Mouse (Mus musculus): ENCODE results near the gene Nrbf2. TPM values are rescaled to one million over a fixed set of nuclear protein-coding genes. Genes with fewer than 3 reads are reported as not detected.
A peak's percentile ranks its signal among the peaks of the same experiment; 100 is the strongest.

Nrbf2 gene
- polyA plus RNA-seq, 1 experiment: 19.3 TPM

DNA sequence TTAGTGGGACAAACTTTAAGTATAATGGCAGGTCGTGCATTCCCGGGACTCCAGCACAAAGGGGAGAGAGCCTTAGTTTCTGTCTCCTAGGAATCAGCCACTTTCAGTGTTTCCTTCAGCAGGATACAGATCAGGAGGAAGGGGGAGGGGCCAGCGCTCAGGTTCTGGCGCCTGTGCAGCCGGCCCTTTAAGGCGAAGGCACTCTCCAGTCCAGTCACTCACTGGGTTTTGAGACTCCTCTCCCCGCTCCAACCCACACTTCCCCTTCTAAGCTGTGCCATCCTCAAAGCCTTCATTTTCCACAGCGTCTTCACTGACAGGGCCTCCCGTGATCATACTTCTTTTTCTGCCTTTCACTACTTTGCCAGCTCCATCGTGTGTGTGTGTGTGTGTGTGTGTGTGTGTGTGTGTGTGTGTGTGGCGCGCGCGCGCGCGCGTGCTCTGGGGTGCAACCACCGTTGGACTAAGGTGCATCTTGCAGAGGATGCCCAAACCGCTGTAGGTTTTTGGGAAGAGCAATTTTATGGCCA, 32.9 kb upstream of the Nrbf2 start:
- WGBS: 7% methylated on average over 20 of the region's 20 CpGs
- H3K4me3 ChIP-seq (replicated peaks; ENCODE audit: control insufficient read depth, low read depth, low read length): no peak overlapping the region
- TF ChIP-seq POLR2A (IDR thresholded peaks at IDR 0.05; ENCODE audit: borderline replicate concordance, control insufficient read depth, low read depth, low read length) (no peak), CTCF (IDR thresholded peaks at IDR 0.05; ENCODE audit: control insufficient read depth, insufficient read depth, low read length) (no peak)

GRCm38 (mm10) chr10:67314811-67315435, 29.8 kb upstream of the Nrbf2 start:
- Histone ChIP-seq H3K4me3 (replicated peaks; ENCODE audit: control insufficient read depth, low read depth, low read length) (no peak overlapping the region), H3K4me1 (ENCODE audit: control insufficient read depth, insufficient read depth, low read length) (peaks cover 2% of the 10 kb centered on the region), H3K27ac (ENCODE audit: control insufficient read depth, insufficient read depth, low read depth, low read length, poor library complexity) (no peak overlapping the region)
- WGBS: 18% methylated on average over 12 of the region's 12 CpGs
- TF ChIP-seq CTCF (IDR thresholded peaks at IDR 0.05; ENCODE audit: control insufficient read depth, insufficient read depth, low read length): peak; percentile 88
- TF ChIP-seq POLR2A (IDR thresholded peaks at IDR 0.05; ENCODE audit: borderline replicate concordance, control insufficient read depth, low read depth, low read length): no peak

More for the DNA sequence above, 32.9 kb upstream of the Nrbf2 start:
- Histone ChIP-seq H3K27ac (ENCODE audit: control insufficient read depth, insufficient read depth, low read depth, low read length, poor library complexity) (no peak overlapping the region), H3K4me1 (ENCODE audit: control insufficient read depth, insufficient read depth, low read length) (no peaks in the 10 kb centered on the region)

DNA sequence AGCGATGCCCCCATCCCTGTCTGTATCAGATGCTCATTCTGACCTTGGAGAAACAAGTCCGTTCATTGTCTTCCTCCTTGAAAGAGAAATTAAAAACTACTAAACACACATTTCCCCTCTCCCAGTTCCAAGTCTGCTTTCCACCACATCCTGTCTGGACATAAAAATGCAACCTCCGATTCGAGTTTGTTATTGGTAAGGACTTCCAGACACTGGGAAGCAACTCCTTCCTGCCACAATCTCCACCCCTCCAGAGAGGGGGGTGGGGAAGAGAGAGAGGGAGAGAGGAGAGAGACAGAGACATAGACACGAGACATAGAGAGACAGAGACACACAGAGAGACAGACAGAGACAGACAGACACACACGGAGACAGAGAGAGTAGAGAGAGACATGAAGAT, 27.4 kb upstream of the Nrbf2 start:
- Histone ChIP-seq H3K4me3 (replicated peaks; ENCODE audit: control insufficient read depth, low read depth, low read length) (no peak overlapping the region), H3K27ac (ENCODE audit: control insufficient read depth, insufficient read depth, low read depth, low read length, poor library complexity) (no peak overlapping the region), H3K4me1 (ENCODE audit: control insufficient read depth, insufficient read depth, low read length) (peaks cover 2% of the 10 kb centered on the region)
- 49% methylated on average over 6 of the region's 6 CpGs for WGBS
- TF ChIP-seq CTCF (IDR thresholded peaks at IDR 0.05; ENCODE audit: control insufficient read depth, insufficient read depth, low read length) (no peak), POLR2A (IDR thresholded peaks at IDR 0.05; ENCODE audit: borderline replicate concordance, control insufficient read depth, low read depth, low read length) (no peak)

DNA sequence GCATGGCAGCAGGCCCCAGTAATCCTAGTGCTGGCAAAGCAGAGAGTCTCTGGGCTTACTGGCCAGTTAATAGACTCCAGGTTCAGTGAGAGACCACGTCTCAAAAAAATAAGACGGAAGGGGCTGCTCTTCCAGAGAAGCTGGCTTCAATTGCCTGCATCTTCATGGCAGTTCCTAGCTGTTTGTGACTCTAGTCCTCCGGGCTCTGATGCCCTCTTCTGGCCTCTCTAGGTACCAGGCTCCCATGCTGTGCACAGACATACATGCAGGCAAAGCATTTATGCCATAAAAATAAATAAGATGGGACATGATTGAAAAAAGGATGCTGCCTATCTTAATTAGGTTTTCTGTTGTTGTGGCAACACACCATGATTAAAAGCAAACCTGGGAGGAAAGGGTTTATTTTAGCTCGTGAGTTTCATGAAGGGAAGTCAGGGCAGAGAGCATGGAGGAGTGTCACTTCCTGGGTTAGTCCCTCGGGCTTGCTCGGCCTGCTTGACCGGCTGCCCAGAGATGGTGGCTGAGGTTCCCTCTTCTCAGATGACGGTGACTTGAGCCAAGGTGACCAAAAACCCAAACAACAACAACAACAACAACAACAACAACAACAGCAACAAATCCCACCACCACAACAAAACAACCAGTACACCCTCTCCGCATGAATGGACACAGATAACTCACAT, 26.3 kb upstream of the Nrbf2 start:
- Histone ChIP-seq H3K27ac (ENCODE audit: control insufficient read depth, insufficient read depth, low read depth, low read length, poor library complexity) (no peak overlapping the region), H3K4me1 (ENCODE audit: control insufficient read depth, insufficient read depth, low read length) (peaks cover 2% of the 10 kb centered on the region), H3K4me3 (replicated peaks; ENCODE audit: control insufficient read depth, low read depth, low read length) (no peak overlapping the region)
- WGBS: 14% methylated on average over 9 of the region's 9 CpGs
- TF ChIP-seq CTCF (IDR thresholded peaks at IDR 0.05; ENCODE audit: control insufficient read depth, insufficient read depth, low read length) (peak; percentile 79), POLR2A (IDR thresholded peaks at IDR 0.05; ENCODE audit: borderline replicate concordance, control insufficient read depth, low read depth, low read length) (no peak)

GRCm38 (mm10) chr10:67309483-67310138, 24.5 kb upstream of the Nrbf2 start:
- H3K4me1 ChIP-seq (ENCODE audit: control insufficient read depth, insufficient read depth, low read length): peaks cover 2% of the 10 kb centered on the region
- H3K4me3 ChIP-seq (replicated peaks; ENCODE audit: control insufficient read depth, low read depth, low read length): no peak overlapping the region
- no peak for TF ChIP-seq POLR2A (IDR thresholded peaks at IDR 0.05; ENCODE audit: borderline replicate concordance, control insufficient read depth, low read depth, low read length)
- TF ChIP-seq CTCF (IDR thresholded peaks at IDR 0.05; ENCODE audit: control insufficient read depth, insufficient read depth, low read length): no peak
- H3K27ac ChIP-seq (ENCODE audit: control insufficient read depth, insufficient read depth, low read depth, low read length, poor library complexity): no peak overlapping the region
- WGBS: 73% methylated on average over 7 of the region's 7 CpGs

DNA sequence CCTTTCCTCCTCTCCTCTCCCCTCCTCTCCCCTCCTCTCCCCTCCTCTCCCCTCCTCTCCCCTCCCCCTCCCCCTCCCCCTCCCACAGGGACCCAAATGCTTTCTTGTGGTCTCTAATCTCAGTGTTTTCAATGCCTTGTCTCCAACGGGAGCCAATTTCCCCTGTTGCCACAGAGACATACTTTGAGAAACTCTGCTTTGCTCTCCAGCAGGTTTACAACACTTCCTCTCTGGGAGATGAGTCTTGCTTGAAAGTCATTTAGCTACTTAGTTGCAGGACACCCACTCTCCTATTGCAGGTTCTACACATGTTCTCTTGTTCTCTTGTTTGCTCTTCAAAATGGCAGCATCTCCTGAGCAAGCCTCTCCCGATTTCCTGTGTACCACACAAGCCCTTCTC, 17.2 kb upstream of the Nrbf2 start:
- Histone ChIP-seq H3K4me1 (ENCODE audit: control insufficient read depth, insufficient read depth, low read length) (no peaks in the 10 kb centered on the region; the same call in 1 of the 2 replicates), H3K27ac (ENCODE audit: control insufficient read depth, insufficient read depth, low read depth, low read length, poor library complexity) (no peak overlapping the region), H3K4me3 (replicated peaks; ENCODE audit: control insufficient read depth, low read depth, low read length) (no peak overlapping the region)
- WGBS: 35% methylated on average over 2 of the region's 2 CpGs
- TF ChIP-seq CTCF (IDR thresholded peaks at IDR 0.05; ENCODE audit: control insufficient read depth, insufficient read depth, low read length) (no peak), POLR2A (IDR thresholded peaks at IDR 0.05; ENCODE audit: borderline replicate concordance, control insufficient read depth, low read depth, low read length) (no peak)

GRCm38 (mm10) chr10:67301046-67301445, 15.9 kb upstream of the Nrbf2 start:
- 64% methylated on average over 6 of the region's 6 CpGs for WGBS
- Histone ChIP-seq H3K4me3 (replicated peaks; ENCODE audit: control insufficient read depth, low read depth, low read length) (no peak overlapping the region), H3K27ac (ENCODE audit: control insufficient read depth, insufficient read depth, low read depth, low read length, poor library complexity) (no peak overlapping the region), H3K4me1 (ENCODE audit: control insufficient read depth, insufficient read depth, low read length) (no peaks in the 10 kb centered on the region; the same call in 1 of the 2 replicates)
- TF ChIP-seq CTCF (IDR thresholded peaks at IDR 0.05; ENCODE audit: control insufficient read depth, insufficient read depth, low read length) (no peak), POLR2A (IDR thresholded peaks at IDR 0.05; ENCODE audit: borderline replicate concordance, control insufficient read depth, low read depth, low read length) (no peak)

GRCm38 (mm10) chr10:67299285-67299684, 14.2 kb upstream of the Nrbf2 start:
- Histone ChIP-seq H3K4me1 (ENCODE audit: control insufficient read depth, insufficient read depth, low read length) (no peaks in the 10 kb centered on the region; the same call in 1 of the 2 replicates), H3K27ac (ENCODE audit: control insufficient read depth, insufficient read depth, low read depth, low read length, poor library complexity) (no peak overlapping the region), H3K4me3 (replicated peaks; ENCODE audit: control insufficient read depth, low read depth, low read length) (no peak overlapping the region)
- 72% methylated on average over 4 of the region's 4 CpGs for WGBS
- TF ChIP-seq POLR2A (IDR thresholded peaks at IDR 0.05; ENCODE audit: borderline replicate concordance, control insufficient read depth, low read depth, low read length) (no peak), CTCF (IDR thresholded peaks at IDR 0.05; ENCODE audit: control insufficient read depth, insufficient read depth, low read length) (no peak)
